Mouse (Mus musculus): ENCODE measurements around the gene Chaf1a. TPM values are rescaled to one million over a fixed set of nuclear protein-coding genes. Genes with fewer than 3 reads are reported as not detected.
"Not testable (repeated sequence)": the region's sequence is repeated elsewhere in the genome, so short reads cannot be mapped to it uniquely, and the experiment has no call there.

Chaf1a gene
- total RNA-seq, 2 experiments from 2014 or later: 8.4 to 10.9 TPM

- DNase-seq: no peak
These were observed 3.3 kb upstream of the Chaf1a start for GRCm38 (mm10) chr17:56036901-56037287.

- no peak for DNase-seq
These were observed 1.5 kb upstream of the Chaf1a start for GRCm38 (mm10) chr17:56038583-56039261.

GRCm38 (mm10) chr17:56039345-56039744 is 894 bp upstream of the Chaf1a start:
- DNase-seq: no peak

- no peak for DNase-seq
These were observed 571 bp downstream of the Chaf1a start for GRCm38 (mm10) chr17:56040857-56041163.

GRCm38 (mm10) chr17:56051369-56051768 is 11.1 kb downstream of the Chaf1a start:
- no peak for DNase-seq

- no peak for DNase-seq
These were observed 14.7 kb downstream of the Chaf1a start for GRCm38 (mm10) chr17:56054938-56055337.

GRCm38 (mm10) chr17:56055945-56056678 is 15.9 kb downstream of the Chaf1a start:
- no peak for DNase-seq

- DNase-seq: no peak
These were observed 17.3 kb downstream of the Chaf1a start for GRCm38 (mm10) chr17:56057381-56058120.

GRCm38 (mm10) chr17:56062081-56062480 is 21.8 kb downstream of the Chaf1a start:
- no peak for DNase-seq

GRCm38 (mm10) chr17:56065715-56066114 is 25.5 kb downstream of the Chaf1a start:
- DNase-seq: not testable (repeated sequence)

GRCm38 (mm10) chr17:56066451-56066850 is 26.2 kb downstream of the Chaf1a start:
- DNase-seq: no peak

GRCm38 (mm10) chr17:56069066-56069465 is 28.8 kb downstream of the Chaf1a start:
- DNase-seq: no peak

- no peak for DNase-seq
These were observed 30.9 kb downstream of the Chaf1a start for GRCm38 (mm10) chr17:56071126-56071525.

- DNase-seq: no peak
These were observed 32.0 kb downstream of the Chaf1a start for GRCm38 (mm10) chr17:56072243-56072642.

- peak; percentile 93 for DNase-seq
These were observed 34.0 kb downstream of the Chaf1a start for GRCm38 (mm10) chr17:56074097-56074826.

- DNase-seq: peak; percentile 98
These were observed 34.6 kb downstream of the Chaf1a start, which contains the start of gene Ubxn6 for GRCm38 (mm10) chr17:56074827-56075208. Gene Ubxn6 (minus strand): TSS chr17:56075028.

- DNase-seq: no peak
These were observed 37.3 kb downstream of the Chaf1a start for GRCm38 (mm10) chr17:56077523-56077922.

GRCm38 (mm10) chr17:56078361-56078760 is 38.1 kb downstream of the Chaf1a start:
- DNase-seq: not testable (repeated sequence)

GRCm38 (mm10) chr17:56078880-56079795 is 38.9 kb downstream of the Chaf1a start, which contains the start of gene Hdgfl2:
Gene Hdgfl2 (plus strand): TSS chr17:56079634.
- peak; percentile 99 for DNase-seq

- no peak for DNase-seq
These were observed 39.7 kb downstream of the Chaf1a start for GRCm38 (mm10) chr17:56079921-56080320.

Measured in adrenal gland, postnatal 10 days (tissue).